Mouse (Mus musculus) liver, embryonic 14.5 days (tissue): ENCODE measurements around the gene Pdia5.

Experiments used
- CTCF ChIP-seq: IDR thresholded peaks from 2 replicates; pipeline ENCODE4 v1.5.1; 2016; ENCODE audit warnings: antibody characterized with exemption, low read depth, control low read depth
- EP300 ChIP-seq: IDR thresholded peaks from 2 replicates; pipeline ENCODE4 v1.6.1; 2016; ENCODE audit warnings: antibody characterized with exemption, low read depth

DNA sequence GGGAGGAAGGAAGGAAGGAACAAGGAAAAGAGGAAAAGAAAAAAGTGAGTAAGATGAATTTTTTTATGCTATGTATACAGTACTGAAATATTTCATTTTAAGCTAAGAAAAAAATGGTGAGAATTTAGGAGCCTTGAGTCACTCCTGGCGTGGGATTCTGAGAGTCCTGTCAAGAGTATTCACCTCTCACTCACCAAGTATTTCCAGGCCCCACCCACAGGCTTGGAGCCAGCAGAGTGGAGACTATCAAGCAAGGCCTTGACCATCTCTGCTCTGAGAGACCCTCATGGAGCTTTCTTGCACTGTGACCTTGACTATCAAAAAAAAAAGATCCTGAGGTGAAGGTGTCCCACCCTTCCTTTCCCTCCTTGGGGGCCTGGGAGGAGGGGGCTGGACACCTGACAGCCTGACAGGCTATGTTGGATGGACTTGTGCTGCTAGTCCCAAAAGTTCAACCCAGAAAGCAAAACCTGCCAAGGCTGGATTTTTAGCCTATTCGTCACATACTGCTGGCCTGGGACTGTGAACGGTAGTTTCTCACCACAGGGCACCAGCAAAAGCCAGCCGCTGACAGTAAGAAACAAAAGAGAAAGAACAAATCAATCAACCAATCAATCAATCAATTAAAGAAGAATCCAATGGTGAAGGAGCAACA is 10.6 kb upstream of the Pdia5 start:
- TF ChIP-seq CTCF: no peak
- no peak for TF ChIP-seq EP300
